Mouse (Mus musculus): ENCODE results near the gene 1700034J05Rik. TPM values are rescaled to one million over a fixed set of nuclear protein-coding genes. Genes with fewer than 3 reads are reported as not detected.

Gene 1700034J05Rik
- polyA plus RNA-seq, 1 experiment from 2014 or later = 0.18 TPM

Other genes with a start within 250 kb of the 1700034J05Rik start
- 20.6 and 21.3 TPM in 2 replicates for gene Stk38l, start 229.4 kb downstream of the 1700034J05Rik start, polyA plus RNA-seq (2015; fragmentation: Nextera tagmentation; extraction: Ambion mirVana)
- gene Arntl2, start 158.4 kb downstream of the 1700034J05Rik start, polyA plus RNA-seq (2015; fragmentation: Nextera tagmentation; extraction: Ambion mirVana) = 8.2 and 8.4 TPM in 2 replicates
- not detected in 2 replicates for gene Smco2, start 104.3 kb downstream of the 1700034J05Rik start, polyA plus RNA-seq (2015; fragmentation: Nextera tagmentation; extraction: Ambion mirVana)
- gene Ppfibp1, start 65.9 kb downstream of the 1700034J05Rik start, polyA plus RNA-seq (2015; fragmentation: Nextera tagmentation; extraction: Ambion mirVana) = 40.9 and 42.8 TPM in 2 replicates
- gene Rep15, start 78.2 kb upstream of the 1700034J05Rik start, polyA plus RNA-seq (2015; fragmentation: Nextera tagmentation; extraction: Ambion mirVana) = 2.6 and 3.2 TPM in 2 replicates
- 124 and 125 TPM in 2 replicates for gene Mrps35, start 88.3 kb upstream of the 1700034J05Rik start, polyA plus RNA-seq (2015; fragmentation: Nextera tagmentation; extraction: Ambion mirVana)
- gene Mansc4, start 132.6 kb upstream of the 1700034J05Rik start, polyA plus RNA-seq (2015; fragmentation: Nextera tagmentation; extraction: Ambion mirVana) = 3.0 and 3.6 TPM in 2 replicates
- gene Klhl42, start 137.0 kb upstream of the 1700034J05Rik start, polyA plus RNA-seq (2015; fragmentation: Nextera tagmentation; extraction: Ambion mirVana) = 7.9 and 9.4 TPM in 2 replicates